11 mouse cellular contexts compared by ENCODE assay signal in genomic region chr4:59837659-59838058, GRCm38 (mm10). TPM values are rescaled to one million over a fixed set of nuclear protein-coding genes. Genes with fewer than 3 reads are reported as not detected.
DNase-seq lines count a peak whose midpoint lies in the region; ATAC-seq and TF ChIP-seq lines count a peak whose summit lies in the region.
"Had no signal": no experiment of that assay in that cellular context is flagged by ENCODE, and none has a peak within 500 bp of the region (broad histone marks: within the 10 kb centered on the region; RNA-seq: fewer than 3 reads in every experiment).

No protein-coding gene starts in this region.

- TF ChIP-seq POLR2A in heart, adult 2 months (IDR thresholded peaks at IDR 0.05; ENCODE audit: insufficient read depth, low read depth, low read length), result no peak

- H3K4me1 ChIP-seq in hindbrain, embryonic 10.5 days (replicated peaks), result peaks cover 3% of the 10 kb centered on the region; the same call in 1 of the 2 replicates
- H3K4me1 ChIP-seq in hindbrain, embryonic 16.5 days (ENCODE audit: control insufficient read depth, insufficient read depth, low read depth, low read length), result no peaks in the 10 kb centered on the region; the same call in 1 of the 2 replicates
- peaks cover 12% of the 10 kb centered on the region for H3K4me1 ChIP-seq in heart, adult 2 months (ENCODE audit: control insufficient read depth, insufficient read depth, low read length)
- H3K4me1 ChIP-seq: neural tube, embryonic 12.5 days had no signal

- WGBS in hindbrain, embryonic 10.5 days, result 78% methylated on average over 7 of the region's 7 CpGs
- 84% methylated on average over 7 of the region's 7 CpGs for WGBS in hindbrain, embryonic 16.5 days
- 26% methylated on average over 7 of the region's 7 CpGs for WGBS in heart, adult 2 months

- H3K27me3 ChIP-seq in hindbrain, embryonic 10.5 days (ENCODE audit: insufficient read depth, poor library complexity, severe bottlenecking), result no peaks in the 10 kb centered on the region
- no peaks in the 10 kb centered on the region for H3K27me3 ChIP-seq in hindbrain, embryonic 16.5 days (replicated peaks; ENCODE audit: control insufficient read depth, insufficient read depth, low read length)
- H3K27me3 ChIP-seq in heart, adult 2 months (ENCODE audit: control insufficient read depth, insufficient read depth, low read length), result no peaks in the 10 kb centered on the region
- H3K27me3 ChIP-seq: hindbrain, embryonic 12.5 days; limb, embryonic 12.5 days; neural tube, embryonic 12.5 days had no signal

- TF ChIP-seq CTCF in heart, adult 2 months (IDR thresholded peaks at IDR 0.05), result no peak

- no peak overlapping the region for H3K4me3 ChIP-seq in hindbrain, embryonic 10.5 days
- H3K4me3 ChIP-seq in hindbrain, embryonic 16.5 days (ENCODE audit: low read length), result no peak overlapping the region
- no peak overlapping the region for H3K4me3 ChIP-seq in heart, adult 2 months
- H3K4me3 ChIP-seq: hindbrain, embryonic 12.5 days; limb, embryonic 12.5 days; neural tube, embryonic 12.5 days had no signal

- no peaks in the 10 kb centered on the region for H3K79me2 ChIP-seq in heart, adult 2 months (replicated peaks; ENCODE audit: control insufficient read depth, insufficient read depth, low read length)

- TF ChIP-seq EP300 in heart, adult 2 months (IDR thresholded peaks at IDR 0.05; ENCODE audit: insufficient read depth, low read depth, low read length), result no peak

- intact Hi-C loops in heart, adult 2 months (cut with DNase I), result no loop called here

- no peaks in the 10 kb centered on the region for H3K9me3 ChIP-seq in hindbrain, embryonic 10.5 days
- no peaks in the 10 kb centered on the region; the same call in 1 of the 2 replicates for H3K9me3 ChIP-seq in hindbrain, embryonic 16.5 days (ENCODE audit: control insufficient read depth, low read length)
- H3K9me3 ChIP-seq: hindbrain, embryonic 12.5 days; limb, embryonic 12.5 days; neural tube, embryonic 12.5 days had no signal

- H3K27ac ChIP-seq in hindbrain, embryonic 10.5 days, result 0 out of 2 replicates have a peak overlapping the region, but pooled peaks have one; percentile 23
- no peak overlapping the region for H3K27ac ChIP-seq in hindbrain, embryonic 16.5 days (ENCODE audit: low read depth, low read length)
- H3K27ac ChIP-seq in heart, adult 2 months, result peak overlapping the region; percentile 48
- H3K27ac ChIP-seq: hindbrain, embryonic 12.5 days; limb, embryonic 12.5 days; neural tube, embryonic 12.5 days had no signal

- no peak overlapping the region for H3K9ac ChIP-seq in hindbrain, embryonic 16.5 days (ENCODE audit: low read depth, low read length)
- no peak overlapping the region for H3K9ac ChIP-seq in heart, adult 2 months (ENCODE audit: low read depth, low read length)
- H3K9ac ChIP-seq: hindbrain, embryonic 12.5 days; limb, embryonic 12.5 days; neural tube, embryonic 12.5 days had no signal

- no peak for DNase-seq in hindbrain, embryonic 10.5 days (ENCODE audit: low spot score)
- DNase-seq in heart, adult 2 months, result peak; percentile 42 to 52
- DNase-seq in kidney, postnatal 25 days, result peak; percentile 28 to 46
- DNase-seq in lung, postnatal 25 days (ENCODE audit: low spot score), result peak; percentile 44
- DNase-seq in retina, postnatal 1 day, result no peak
- no peak for DNase-seq in layer of hippocampus, adult 8-10 months (ENCODE audit: low spot score in 2 of 2)
- no peak for DNase-seq in thymus, postnatal 36 days

- H3K4me2 ChIP-seq in hindbrain, embryonic 16.5 days (ENCODE audit: low read length), result no peak overlapping the region
- H3K4me2 ChIP-seq: hindbrain, embryonic 12.5 days; limb, embryonic 12.5 days; neural tube, embryonic 12.5 days had no signal

- peaks cover 28% of the 10 kb centered on the region for H3K36me3 ChIP-seq in hindbrain, embryonic 10.5 days
- H3K36me3 ChIP-seq in hindbrain, embryonic 16.5 days (ENCODE audit: control insufficient read depth, insufficient read depth, low read length), result no peaks in the 10 kb centered on the region
- H3K36me3 ChIP-seq in heart, adult 2 months (ENCODE audit: control insufficient read depth, insufficient read depth, low read length), result no peaks in the 10 kb centered on the region
- H3K36me3 ChIP-seq: limb, embryonic 12.5 days; neural tube, embryonic 12.5 days had no signal

- ATAC-seq in hindbrain, embryonic 16.5 days, result no peak

RNA-seq across cellular contexts. Expression of gene Snx30, which starts 32.0 kb away (rescaled TPM):
- 14.4 and 14.6 TPM in 2 replicates for polyA plus RNA-seq in hindbrain, embryonic 10.5 days (2016; fragmentation: Nextera tagmentation; extraction: Ambion mirVana)
- 16.5 and 18.8 TPM in 2 replicates for polyA plus RNA-seq in hindbrain, embryonic 16.5 days (2015; fragmentation: Nextera tagmentation; extraction: Ambion mirVana)
- 1 to 10 TPM; 4.7 to 5.5 TPM for total RNA-seq in heart, adult 2 months (2021)
- 1.9 and 3.6 TPM in 2 replicates for polyA plus RNA-seq in heart, adult 2 months (2012; rRNA removed)
- 10 to 100 TPM; 38.7 to 45.5 (median 40.4) TPM for total RNA-seq in layer of hippocampus, adult 8-10 months (2022)

RNA-seq across cellular contexts. Expression of gene Inip, which starts 36.3 kb away (rescaled TPM):
- 86.7 and 103 TPM in 2 replicates for polyA plus RNA-seq in hindbrain, embryonic 10.5 days (2016; fragmentation: Nextera tagmentation; extraction: Ambion mirVana)
- polyA plus RNA-seq in hindbrain, embryonic 16.5 days (2015; fragmentation: Nextera tagmentation; extraction: Ambion mirVana), result 46.7 and 50.7 TPM in 2 replicates
- total RNA-seq in heart, adult 2 months (2021), result 1 to 10 TPM; 9.7 to 9.8 TPM
- 6.2 and 11.8 TPM in 2 replicates for polyA plus RNA-seq in heart, adult 2 months (2012; rRNA removed)
- total RNA-seq in layer of hippocampus, adult 8-10 months (2022), result 10 to 100 TPM; 20.9 to 26.0 (median 23.8) TPM

Comparison
In these comparisons a context has a peak if more than half of its experiments do, and no peak if none do; other contexts are left out.
1. DNase-seq: peak in heart, adult 2 months (2 of 2), kidney, postnatal 25 days (2 of 2) and lung, postnatal 25 days (single experiment); none in hindbrain, embryonic 10.5 days (single experiment), retina, postnatal 1 day (single experiment), layer of hippocampus, adult 8-10 months (0 of 2) and thymus, postnatal 36 days (0 of 2).